Mouse (Mus musculus) spleen, postnatal 14 days (tissue): ENCODE measurements at regions not wholly inside any gene's neighbourhood (a gene's known extent, or its start where the extent isn't known, plus 50 kb on each side); places are given as distances from the start of the nearest gene placed in this dataset.
A peak's percentile ranks its signal among the peaks of the same experiment; 100 is the strongest.

Experiments
- DNase-seq, 2 experiments: peaks; one replicate each; pipeline ENCODE4 v3.0.0; 2021 to 2022; ENCODE audit warnings: low spot score in 2 of 2

GRCm38 (mm10) chr1:183622341-183622740 lies 204.3 kb downstream of the Hhipl2 start:
- DNase-seq, result no peak

GRCm38 (mm10) chr1:183624266-183624665 lies 206.3 kb downstream of the Hhipl2 start:
- no peak for DNase-seq

GRCm38 (mm10) chr1:183633810-183634209 lies 215.8 kb downstream of the Hhipl2 start:
- DNase-seq, result no peak

GRCm38 (mm10) chr1:183634836-183635235 lies 216.8 kb downstream of the Hhipl2 start:
- no peak for DNase-seq

GRCm38 (mm10) chr1:183637214-183637613 lies 219.2 kb downstream of the Hhipl2 start:
- no peak for DNase-seq

GRCm38 (mm10) chr1:183639332-183639731 lies 221.3 kb downstream of the Hhipl2 start:
- no peak for DNase-seq

GRCm38 (mm10) chr1:183640568-183640967 lies 222.6 kb downstream of the Hhipl2 start:
- DNase-seq, result no peak

GRCm38 (mm10) chr1:183644001-183644400 lies 226.0 kb downstream of the Hhipl2 start:
- no peak for DNase-seq

GRCm38 (mm10) chr1:183653878-183654277 lies 235.9 kb downstream of the Hhipl2 start:
- no peak for DNase-seq

GRCm38 (mm10) chr1:183657043-183657442 lies 239.0 kb downstream of the Hhipl2 start:
- peak in 1 of 2 experiments; percentile 36 for DNase-seq

- DNase-seq, result no peak
These were observed 242.5 kb downstream of the Hhipl2 start for GRCm38 (mm10) chr1:183660541-183660940.

GRCm38 (mm10) chr1:183662369-183663043 lies 244.5 kb downstream of the Hhipl2 start:
- DNase-seq, result no peak

- DNase-seq, result no peak
These were observed 251.3 kb downstream of the Hhipl2 start for GRCm38 (mm10) chr1:183669271-183669670.

GRCm38 (mm10) chr1:183669674-183670073 lies 251.7 kb downstream of the Hhipl2 start:
- DNase-seq, result no peak

GRCm38 (mm10) chr1:183670542-183670941 lies 252.5 kb downstream of the Hhipl2 start:
- DNase-seq, result no peak

- DNase-seq, result no peak
These were observed 253.5 kb downstream of the Hhipl2 start for GRCm38 (mm10) chr1:183671541-183671940.

GRCm38 (mm10) chr1:183672521-183672920 lies 254.5 kb downstream of the Hhipl2 start:
- DNase-seq, result no peak

GRCm38 (mm10) chr1:183677585-183677984 lies 259.6 kb downstream of the Hhipl2 start:
- no peak for DNase-seq

- no peak for DNase-seq
These were observed 261.9 kb downstream of the Hhipl2 start for GRCm38 (mm10) chr1:183679949-183680348.

GRCm38 (mm10) chr1:183686056-183686455 lies 268.0 kb downstream of the Hhipl2 start:
- no peak for DNase-seq

GRCm38 (mm10) chr1:183692756-183693155 lies 274.7 kb downstream of the Hhipl2 start:
- DNase-seq, result no peak

GRCm38 (mm10) chr1:183699284-183699683 lies 281.3 kb downstream of the Hhipl2 start:
- DNase-seq, result no peak

GRCm38 (mm10) chr1:183702888-183703287 lies 284.9 kb downstream of the Hhipl2 start:
- no peak for DNase-seq

- DNase-seq, result no peak
These were observed 294.9 kb downstream of the Hhipl2 start for GRCm38 (mm10) chr1:183712895-183713294.
